Mouse (Mus musculus) heart, adult 8-10 months (tissue): ENCODE data around the gene Rrp12. TPM values are rescaled to one million over a fixed set of nuclear protein-coding genes. Genes with fewer than 3 reads are reported as not detected.
"Not testable (repeated sequence)": the region's sequence is repeated elsewhere in the genome, so short reads cannot be mapped to it uniquely, and the experiment has no call there.

Source experiments
- DNase-seq: peaks from one replicate; pipeline ENCODE4 v3.0.0; 2022; ENCODE audit warnings: low spot score
- total RNA-seq, 4 experiments: library from RNA; stranded (reverse); gene quantifications; 2 replicates each; pipeline ENCODE4 v1.2.4; 2022

The Rrp12 gene
- total RNA-seq, result 10 to 100 TPM; 16.4 to 18.7 (median 18.5) TPM

DNA sequence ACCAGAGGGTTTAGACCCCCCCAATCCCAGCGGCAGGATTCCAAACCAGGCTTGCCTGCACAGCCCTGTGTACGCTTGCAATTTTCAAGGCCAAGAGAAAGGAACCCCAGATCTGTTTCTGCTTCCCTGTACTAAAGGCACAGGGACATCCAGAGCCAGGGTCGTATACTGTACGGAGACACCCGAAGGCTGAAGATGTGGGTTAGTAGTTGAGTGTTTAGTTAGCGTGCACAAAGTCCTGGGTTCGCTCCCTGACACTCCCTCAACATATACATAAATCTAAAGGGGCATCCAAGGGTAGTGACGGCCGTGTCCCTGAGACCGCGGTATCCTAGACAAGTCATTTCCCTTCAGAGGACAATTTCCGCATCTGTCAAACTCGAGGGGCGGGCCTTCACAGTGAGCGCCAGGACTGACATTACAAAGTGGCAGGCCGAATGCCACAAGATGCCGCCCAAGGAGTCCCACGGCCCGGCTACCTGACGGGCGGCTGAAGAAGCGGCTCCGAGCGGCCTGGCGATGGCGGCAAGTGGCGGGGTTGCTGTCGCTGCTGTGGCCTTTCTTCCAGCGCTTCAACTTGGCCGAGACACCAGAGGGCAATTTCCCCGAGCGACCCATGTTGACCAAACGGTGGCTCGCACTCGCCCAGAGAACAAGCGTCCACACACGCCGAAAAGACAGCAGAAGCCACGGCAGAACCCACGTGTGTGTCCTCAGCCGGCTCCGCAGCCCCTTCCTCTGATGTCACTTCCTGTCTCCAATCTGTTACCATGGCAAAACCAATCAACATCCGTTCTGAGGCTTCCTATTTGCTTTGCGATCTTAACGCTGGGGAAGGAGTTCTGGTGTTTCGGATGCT, at the start of gene Rrp12:
Rrp12 (minus strand) TSS at position 714 of the 859 bp plus-strand sequence.
- peak; percentile 92 for DNase-seq

- no peak for DNase-seq
Observed at GRCm38 (mm10) chr19:41943841-41944240, 47.9 kb upstream of the Rrp12 start.

DNA sequence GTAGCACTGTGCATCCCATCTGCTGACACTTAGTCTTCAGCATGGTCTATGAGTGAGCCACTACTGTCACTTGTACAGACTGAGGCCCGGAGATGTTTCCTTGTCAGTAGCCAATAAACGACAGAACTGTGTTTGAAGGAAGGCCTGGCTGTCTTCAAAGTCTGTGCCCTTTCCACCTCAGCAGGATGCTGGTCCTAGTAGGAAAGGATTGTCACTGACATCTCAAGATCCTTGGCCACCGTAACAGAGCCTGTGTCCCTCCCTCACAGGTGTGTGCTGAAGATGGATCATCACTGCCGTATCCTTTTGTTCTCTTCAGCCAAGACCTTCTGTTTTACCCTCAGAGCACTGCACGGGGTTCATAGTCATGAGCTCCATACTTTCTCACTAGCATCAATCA, 42.6 kb upstream of the Rrp12 start:
- no peak for DNase-seq

DNA sequence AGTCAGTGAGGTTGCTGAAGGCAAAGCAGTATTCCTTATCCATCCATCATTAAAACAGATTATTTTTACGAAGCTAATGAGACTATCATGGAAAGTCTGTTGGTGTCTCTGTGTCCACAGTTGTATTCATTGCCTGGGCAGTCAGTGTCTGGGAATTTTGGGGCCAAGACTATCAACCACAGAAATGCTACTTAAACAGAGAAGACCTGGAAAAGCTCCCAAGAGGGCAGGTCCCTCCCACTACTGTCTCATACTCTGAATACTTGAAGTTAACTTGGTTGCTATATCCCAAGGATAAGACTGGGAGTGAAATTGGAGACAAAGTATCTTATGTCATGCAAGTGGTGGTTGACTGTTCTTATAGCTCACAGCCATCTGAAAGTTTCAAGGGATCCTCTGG, 39.9 kb upstream of the Rrp12 start:
- DNase-seq, result no peak

DNA sequence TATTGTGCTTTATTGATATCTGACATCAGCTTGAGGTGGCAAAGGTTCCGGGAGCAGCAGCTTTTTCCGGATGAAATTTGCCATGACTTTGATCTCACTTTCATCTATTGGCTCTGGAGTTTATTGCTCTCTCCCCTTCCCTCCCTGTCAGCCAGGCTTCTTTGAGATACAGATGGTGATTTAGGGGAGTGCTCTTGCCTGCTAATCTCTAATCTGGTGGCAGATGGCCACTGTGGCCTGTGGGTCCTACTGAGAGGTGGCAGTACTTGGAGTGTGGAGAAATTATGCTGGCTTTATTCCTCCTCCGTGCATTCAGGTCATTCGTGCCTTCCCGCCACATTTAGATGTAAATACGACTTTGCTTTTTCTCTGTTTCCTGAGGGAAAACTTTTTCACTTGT, 38.2 kb upstream of the Rrp12 start:
- DNase-seq, result no peak

- peak; percentile 99 for DNase-seq
Observed at GRCm38 (mm10) chr19:41933179-41934086, 37.5 kb upstream of the Rrp12 start, which contains the start of the genes Exosc1 and Zdhhc16. Gene Exosc1, minus strand, starts transcription at chr19:41933423. Gene Zdhhc16, plus strand, starts transcription at chr19:41933480.

GRCm38 (mm10) chr19:41932686-41933085, 36.7 kb upstream of the Rrp12 start:
- DNase-seq, result no peak

- no peak for DNase-seq
Observed at GRCm38 (mm10) chr19:41920412-41921067, 24.6 kb upstream of the Rrp12 start.

DNA sequence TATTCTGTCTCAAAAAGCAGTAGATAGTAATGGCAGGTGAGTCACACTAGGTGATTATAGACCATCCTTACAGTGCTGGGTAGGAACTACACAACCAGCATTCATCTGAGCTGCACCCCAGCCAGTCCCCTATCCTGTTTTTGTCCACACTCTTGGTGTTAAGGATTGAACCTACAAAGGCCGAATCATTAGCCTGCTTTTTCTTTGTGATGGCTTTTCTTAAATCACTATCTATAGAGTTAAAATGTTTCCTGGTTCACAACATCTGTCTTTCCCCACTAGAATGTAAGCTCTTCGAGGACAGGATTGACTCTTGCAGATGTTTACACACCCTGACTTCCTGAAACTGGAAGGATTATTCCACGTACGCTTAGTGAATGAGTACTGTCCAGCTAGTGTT, 23.5 kb upstream of the Rrp12 start:
- no peak for DNase-seq

DNA sequence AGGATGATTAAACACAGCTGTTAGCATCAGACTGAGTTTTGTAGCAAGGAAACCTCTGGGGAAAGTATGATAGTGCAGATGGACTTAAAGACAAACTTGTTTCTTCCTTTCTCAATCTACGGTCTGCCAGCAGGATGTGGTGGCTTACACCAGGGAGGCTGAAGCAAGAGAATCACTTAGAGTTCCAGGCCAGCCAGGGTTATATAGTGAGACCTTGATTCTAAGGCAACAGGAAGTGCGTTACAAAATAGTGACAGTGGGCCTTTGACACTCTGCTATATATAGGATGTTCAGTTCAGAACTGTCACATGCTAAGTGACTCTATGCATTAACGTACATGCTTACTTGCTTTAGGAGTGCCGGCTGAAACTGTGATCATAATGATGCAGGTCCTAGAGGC, 20.9 kb upstream of the Rrp12 start:
- DNase-seq, result no peak

GRCm38 (mm10) chr19:41915294-41915693, 19.3 kb upstream of the Rrp12 start:
- DNase-seq, result no peak

GRCm38 (mm10) chr19:41914592-41914882, 18.6 kb upstream of the Rrp12 start:
- not testable (repeated sequence) for DNase-seq

- DNase-seq, result no peak
Observed at GRCm38 (mm10) chr19:41913774-41914591, 18.0 kb upstream of the Rrp12 start.

DNA sequence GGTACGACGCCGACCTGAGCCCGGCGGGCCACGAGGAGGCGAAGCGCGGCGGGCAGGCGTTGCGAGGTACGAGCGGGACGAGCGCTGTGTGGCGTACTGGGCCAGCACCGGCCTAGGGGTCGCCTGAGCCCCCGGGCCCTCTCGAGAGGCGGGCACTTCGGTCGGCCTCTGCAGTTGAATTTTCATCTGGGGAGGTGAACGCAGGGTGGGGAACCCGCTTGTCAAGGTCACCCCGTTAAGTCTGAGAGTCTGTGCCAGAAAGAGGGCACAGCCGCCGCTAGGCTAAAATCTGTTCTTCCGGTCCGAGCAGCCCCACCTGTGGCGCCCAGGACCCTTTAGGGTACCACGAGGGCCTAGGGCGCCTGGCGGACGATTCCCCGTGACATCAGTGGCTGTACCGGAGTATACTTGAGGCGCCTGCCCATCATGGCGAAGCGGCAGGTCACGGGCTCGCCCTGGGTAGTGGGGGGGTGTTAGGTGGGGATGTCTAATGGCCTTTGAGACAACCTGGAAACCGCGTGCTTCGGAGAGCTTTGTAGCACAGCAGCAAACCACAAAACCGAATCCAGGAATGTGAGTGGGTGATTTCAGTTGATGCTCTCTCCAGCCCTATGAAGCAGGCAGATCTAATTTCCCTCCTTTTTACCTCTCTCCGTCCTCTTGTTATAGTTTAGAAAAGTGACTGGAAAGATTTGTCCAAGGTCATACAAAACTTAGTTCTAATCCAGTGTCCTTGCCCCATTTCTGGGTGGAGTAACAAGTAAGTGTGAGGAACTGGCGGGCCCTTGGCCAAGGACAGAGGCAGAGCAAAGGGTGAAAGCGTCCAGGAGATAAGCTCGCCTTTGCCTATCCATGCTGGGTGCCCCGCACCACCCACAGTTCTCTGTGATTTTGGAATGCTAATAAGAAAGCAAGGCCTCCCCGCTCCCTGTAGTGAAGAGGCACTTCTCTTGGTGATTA, 16.4 kb upstream of the Rrp12 start:
- DNase-seq, result peak; percentile 34

DNA sequence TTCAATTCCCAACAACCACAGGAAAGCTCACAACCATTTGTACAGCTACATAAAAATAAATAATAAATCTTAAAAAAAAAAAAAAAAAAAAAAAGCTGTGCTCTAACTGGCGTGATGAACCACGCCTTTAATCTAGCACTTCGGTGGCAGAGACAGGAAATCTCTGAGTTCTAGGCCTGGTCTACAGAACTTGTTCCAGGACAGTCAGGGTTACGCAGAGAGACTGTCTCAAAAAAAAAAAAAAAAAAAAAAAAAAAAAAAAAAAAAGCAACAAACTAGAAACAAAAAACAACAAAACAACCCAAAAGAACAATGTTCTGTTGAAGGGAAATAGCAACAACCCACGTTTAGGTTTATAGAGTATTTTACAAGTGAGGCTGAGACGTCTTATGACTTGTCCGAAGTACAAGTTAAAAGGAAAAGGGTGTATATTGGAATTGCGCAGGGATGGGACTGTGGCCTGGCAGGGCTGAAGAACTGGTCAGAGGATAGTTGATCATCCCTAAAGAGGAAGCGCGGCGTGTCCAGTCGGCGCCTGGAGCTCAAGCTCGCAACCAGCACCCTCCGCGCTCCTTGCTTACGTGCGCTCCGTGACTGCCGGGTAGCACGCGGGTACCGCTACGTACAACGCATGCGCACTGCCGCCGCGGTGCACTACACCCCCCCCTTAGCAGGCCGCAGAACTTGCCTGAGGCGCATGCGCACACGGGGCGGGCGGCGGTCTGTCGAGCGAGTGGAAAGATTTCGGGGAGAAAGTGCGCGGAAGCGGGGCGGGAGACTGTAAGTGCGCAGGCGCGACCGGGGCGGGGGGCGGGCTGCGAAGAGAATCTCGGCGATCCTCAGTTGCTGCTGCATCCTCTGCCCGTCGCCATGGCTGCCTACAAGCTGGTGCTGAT, 15.5 kb upstream of the Rrp12 start, which contains the start of gene Pgam1:
Pgam1 (plus strand) TSS at position 746 of the 896 bp plus-strand sequence.
- peak; percentile 95 for DNase-seq

DNA sequence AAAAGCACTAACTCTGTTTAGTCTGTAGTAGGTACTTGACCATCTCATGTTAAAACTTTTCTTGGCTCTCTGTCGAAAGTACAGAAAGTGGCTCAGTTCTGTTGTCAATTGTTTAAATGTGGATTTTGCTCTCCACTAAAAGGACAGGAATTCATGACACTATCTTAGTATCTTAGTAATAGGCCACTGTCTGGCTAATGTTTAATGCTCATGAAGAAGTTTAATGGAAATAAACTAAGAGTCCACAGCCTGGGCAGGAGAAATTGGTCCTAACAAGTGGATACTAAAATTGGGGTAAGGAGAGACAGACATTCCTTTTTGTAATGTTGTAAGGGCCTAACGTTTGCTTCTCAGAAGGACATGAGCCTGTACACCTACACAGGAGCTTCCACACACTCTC, 14.4 kb upstream of the Rrp12 start:
- DNase-seq, result no peak

GRCm38 (mm10) chr19:41908736-41909135, 12.8 kb upstream of the Rrp12 start:
- DNase-seq, result no peak

DNA sequence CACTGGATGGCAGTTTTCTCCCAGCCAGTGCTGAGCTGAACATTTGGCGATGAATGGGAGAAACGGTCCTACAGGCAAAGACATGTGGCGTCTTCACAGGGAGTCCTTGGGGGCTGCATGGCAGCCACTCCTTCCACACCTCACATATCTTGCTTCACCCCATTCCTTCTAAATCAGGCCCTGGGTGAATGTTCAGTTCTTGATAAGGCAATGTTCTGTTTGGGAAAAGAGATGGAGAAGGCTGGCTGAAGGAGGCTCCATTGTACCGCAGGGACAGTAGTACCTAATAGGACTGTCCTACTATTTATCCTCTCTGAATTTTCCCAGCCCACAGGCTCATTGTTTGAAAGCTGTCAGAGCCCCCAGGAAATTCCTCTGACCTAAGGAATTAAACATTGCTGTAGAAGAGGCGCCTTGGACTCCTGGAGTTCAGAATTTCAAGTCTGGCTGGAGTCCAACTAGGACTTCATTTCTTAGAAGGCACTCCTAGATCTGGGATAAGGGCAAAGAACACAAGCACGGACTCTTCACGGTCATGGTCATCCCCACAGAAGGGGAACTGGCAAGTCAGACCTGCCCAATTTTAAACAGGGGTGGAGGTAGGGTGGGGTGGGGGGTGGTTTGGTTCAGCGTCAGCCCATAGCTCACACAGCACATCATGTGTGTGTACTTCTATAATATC, 11.2 kb upstream of the Rrp12 start:
- no peak for DNase-seq
